Mouse (Mus musculus) CD4-positive helper T cell, adult 2 months (primary cell): ENCODE measurements around the gene Orm1.

Experiments
- DNase-seq: peaks from one replicate; pipeline ENCODE4 v3.0.0-alpha.2; 2012; ENCODE audit warnings: low read depth, missing footprints, low spot score

The Orm1 gene

GRCm38 (mm10) chr4:63355877-63356665, 11.7 kb downstream of the Orm1 start, which contains the start of gene Orm3:
Gene Orm3, plus strand, starts transcription at chr4:63356162.
- DNase-seq: no peak

GRCm38 (mm10) chr4:63356981-63357570, 12.7 kb downstream of the Orm1 start:
- no peak for DNase-seq

DNA sequence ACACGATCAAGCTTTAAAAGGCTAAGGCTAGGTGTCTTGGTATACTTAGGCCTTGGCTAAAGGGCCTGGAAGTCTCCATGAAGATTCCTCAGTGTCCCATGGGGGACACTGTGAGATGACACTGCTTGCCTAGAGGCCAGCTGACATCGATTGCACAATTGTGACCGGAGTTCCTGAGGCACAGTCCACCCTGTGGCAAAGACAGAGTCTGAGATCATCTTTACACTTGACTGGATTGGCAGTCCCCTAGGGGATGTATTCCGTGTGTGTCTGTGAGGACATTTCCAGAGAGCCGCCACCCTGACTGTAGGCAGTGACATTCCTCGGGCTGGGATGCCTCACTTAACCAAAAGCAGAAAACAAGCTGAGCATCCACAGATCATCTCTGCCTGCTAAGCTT, 15.5 kb downstream of the Orm1 start:
- DNase-seq: no peak

GRCm38 (mm10) chr4:63362150-63362549, 17.8 kb downstream of the Orm1 start, which contains the start of gene Orm2:
Gene Orm2, plus strand, starts transcription at chr4:63362449.
- no peak for DNase-seq

- peak; percentile 80 for DNase-seq
Measured at GRCm38 (mm10) chr4:63368577-63368976, 24.2 kb downstream of the Orm1 start.

DNA sequence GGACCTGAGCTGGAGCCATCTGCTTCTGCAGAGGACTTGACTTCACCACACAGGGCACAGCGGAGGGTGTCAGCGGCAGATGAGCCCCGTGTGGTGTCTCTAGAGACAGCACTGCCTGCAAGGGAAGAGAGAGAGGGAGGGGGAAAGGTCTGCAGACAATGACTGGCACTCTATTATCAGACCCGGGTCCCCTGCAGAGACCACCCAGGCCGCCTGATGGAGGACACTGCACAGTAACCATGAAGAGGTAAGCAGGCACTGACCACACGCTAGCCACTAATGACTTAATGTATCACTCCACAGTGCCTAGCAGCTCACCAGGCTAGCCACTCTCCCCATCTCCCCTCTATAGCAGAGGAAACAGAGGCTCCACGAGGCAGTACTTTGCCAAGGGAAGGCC, 26.5 kb downstream of the Orm1 start:
- no peak for DNase-seq

DNA sequence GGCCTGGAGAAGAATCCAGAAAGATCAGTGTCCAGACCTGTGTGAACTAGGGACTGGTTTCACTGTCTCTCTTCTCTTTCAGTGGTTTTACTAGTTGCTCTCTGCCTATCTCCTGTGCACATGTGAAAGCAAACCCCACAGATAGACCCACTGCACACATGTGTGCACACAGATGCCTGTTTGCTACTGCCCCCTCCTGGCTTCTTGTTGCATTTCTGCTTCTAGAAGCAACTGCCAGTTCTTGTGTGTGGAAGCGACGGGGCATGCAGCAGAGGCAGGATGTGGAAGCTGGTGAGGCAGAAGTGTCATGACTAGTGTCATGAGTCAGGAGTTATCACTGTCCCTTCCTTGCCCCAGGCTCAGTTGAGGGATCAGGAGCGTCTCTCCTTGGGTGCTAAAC, 27.5 kb downstream of the Orm1 start:
- DNase-seq: peak; percentile 80

DNA sequence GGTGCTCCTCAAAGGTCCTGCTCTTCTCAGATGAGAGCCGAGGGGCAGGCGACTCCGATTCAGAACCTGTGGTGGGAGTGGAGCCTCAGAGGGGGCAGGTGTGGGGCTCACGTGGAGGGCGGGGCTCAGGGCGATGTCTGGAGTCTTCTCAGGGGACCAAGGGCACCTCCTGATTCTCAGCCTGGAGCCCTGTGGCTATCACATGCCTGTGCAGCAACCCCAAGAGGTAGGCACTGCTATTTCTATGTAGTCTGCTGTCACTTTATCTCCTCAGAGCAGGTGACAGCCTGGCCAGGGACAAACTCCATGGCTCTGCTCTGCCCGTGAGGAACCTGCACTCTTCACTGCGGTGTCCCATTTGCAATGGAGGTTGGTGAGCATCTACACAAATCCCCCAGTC, 29.0 kb downstream of the Orm1 start:
- DNase-seq: no peak

GRCm38 (mm10) chr4:63374331-63374730, 30.0 kb downstream of the Orm1 start:
- no peak for DNase-seq

GRCm38 (mm10) chr4:63375367-63375766, 31.0 kb downstream of the Orm1 start:
- no peak for DNase-seq

GRCm38 (mm10) chr4:63377483-63377882, 33.1 kb downstream of the Orm1 start:
- no peak for DNase-seq

DNA sequence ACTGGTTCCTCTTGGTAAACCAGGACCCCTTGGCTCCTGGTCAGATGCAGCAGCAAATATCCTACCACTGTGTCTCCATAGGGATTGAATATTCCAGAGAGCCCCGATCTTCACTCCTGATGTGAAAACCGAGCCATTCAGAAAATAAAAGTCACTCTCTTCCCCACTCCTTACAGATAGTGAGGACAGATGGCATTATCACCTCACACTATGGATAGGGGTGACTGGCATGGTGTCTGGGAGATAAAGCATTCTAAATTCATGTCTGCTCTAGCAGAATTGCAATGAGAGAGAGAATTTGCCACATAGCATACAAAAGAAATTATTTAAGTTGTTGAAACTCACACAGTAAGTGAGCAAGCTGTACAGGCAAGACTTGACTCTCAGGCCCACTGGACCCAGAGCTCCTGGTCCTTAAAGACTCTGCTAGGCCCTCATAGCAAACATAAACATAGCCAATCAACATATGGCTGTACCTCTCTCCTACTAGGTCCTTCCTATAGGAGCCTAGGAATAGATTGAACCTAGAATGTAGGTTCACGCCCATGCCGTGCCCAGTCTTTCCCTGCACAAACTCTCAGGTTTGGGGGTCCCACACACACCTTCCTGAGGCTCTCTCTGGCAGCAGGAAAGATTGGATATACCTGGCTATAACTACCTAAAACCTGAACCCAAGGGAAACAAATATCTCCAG, 38.5 kb downstream of the Orm1 start:
- DNase-seq: no peak

DNA sequence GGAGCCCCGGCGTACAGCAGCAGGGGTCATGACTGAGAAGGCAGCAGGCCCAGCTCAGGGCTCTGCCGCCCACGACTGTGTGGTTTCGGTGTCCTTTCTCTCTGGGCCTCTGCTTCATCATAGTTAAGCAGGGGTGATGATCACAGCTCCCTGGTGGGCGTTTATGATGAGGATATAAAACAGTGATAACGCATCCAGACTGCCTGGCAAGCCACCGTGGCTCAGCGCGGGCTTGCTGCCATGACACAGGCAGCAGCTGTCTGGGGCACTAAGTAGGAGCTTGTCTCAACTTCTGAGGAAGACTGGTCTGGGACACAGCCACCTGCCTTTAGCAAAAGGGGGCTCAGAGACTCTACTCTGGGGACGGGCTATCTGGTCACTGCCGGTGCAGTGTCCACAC, 39.1 kb downstream of the Orm1 start:
- no peak for DNase-seq

DNA sequence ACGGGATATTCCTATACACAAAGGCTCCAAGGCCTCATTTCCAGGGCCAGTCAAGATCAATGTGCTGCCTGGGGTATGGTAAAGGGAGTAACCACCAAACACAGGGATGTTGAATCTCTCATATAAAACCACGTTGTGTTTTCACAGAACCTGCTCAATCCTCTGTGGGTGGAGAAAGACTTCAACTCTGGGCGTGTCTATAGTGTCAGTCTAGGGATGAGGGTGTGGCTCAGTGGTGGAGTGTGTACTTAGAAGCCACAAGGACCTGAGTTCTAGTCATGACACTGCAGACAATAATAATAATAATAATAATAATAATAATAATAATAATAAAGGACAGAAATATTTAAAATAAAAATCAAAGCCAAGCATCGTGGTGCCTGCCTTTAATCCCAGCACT, 39.9 kb downstream of the Orm1 start:
- DNase-seq: peak; percentile 43

DNA sequence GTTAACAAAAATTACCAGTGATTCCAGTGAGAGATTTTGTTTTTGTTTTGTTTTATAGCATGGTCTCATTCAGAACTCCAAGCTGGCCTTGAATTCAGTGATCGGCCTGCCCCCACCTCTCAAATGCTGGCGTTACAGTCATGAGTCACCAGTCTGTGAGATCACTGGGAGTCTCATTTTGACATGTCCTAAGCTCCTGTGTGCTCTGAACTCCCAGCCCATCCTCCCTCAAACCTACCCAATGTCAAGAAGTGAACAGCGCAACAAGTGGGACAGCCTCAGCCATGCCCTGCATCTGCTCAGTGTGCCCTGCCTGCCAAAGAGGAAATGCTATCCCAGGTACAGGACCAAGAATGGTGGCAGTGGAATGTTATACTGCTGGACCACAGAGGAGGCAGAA, 40.9 kb downstream of the Orm1 start:
- peak; percentile 63 for DNase-seq

GRCm38 (mm10) chr4:63385784-63386183, 41.4 kb downstream of the Orm1 start:
- peak; percentile 96 for DNase-seq

GRCm38 (mm10) chr4:63388029-63388428, 43.7 kb downstream of the Orm1 start:
- no peak for DNase-seq

- DNase-seq: peak; percentile 75
Measured at GRCm38 (mm10) chr4:63389121-63389886, 44.9 kb downstream of the Orm1 start.

DNA sequence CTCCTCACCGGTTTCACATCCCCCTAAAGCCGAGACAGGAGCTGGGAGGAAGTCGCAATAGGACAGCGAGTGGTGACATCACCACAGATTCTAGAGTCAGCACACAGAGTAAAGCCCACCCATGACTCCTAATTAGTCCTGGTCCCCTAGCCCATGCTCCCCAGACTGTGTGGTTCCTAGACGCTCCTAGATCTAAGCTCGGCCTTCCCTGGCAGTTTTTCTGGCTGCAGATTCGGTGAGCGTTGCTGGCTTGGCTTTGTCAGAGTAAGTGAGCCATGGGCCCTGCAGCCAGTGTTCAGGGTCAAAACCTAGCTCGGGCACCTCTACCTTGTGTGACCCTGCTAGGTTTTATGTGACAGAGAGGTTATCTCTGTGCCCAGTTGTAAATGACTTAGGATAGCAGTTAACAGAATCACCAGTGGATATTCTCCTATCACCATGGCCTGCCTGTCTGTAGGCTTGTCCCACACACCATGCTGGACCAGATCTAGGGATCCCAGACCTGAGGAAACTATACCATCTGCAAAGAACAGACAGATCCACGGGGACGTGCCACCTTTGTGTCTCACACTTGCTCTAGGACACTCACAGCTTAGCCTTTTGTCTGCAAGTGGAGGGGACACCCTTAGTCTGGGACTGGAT, 45.6 kb downstream of the Orm1 start:
- DNase-seq: no peak

- peak; percentile 60 for DNase-seq
Measured at GRCm38 (mm10) chr4:63391322-63391721, 47.0 kb downstream of the Orm1 start.
